Mouse (Mus musculus): Measurements from ENCODE around the gene Dhx58. TPM values are rescaled to one million over a fixed set of nuclear protein-coding genes. Genes with fewer than 3 reads are reported as not detected.

Dhx58 gene
- total and polyA plus RNA-seq, 2 experiments from 2014 or later = 1.8 to 3.8 TPM

- Histone ChIP-seq H3K9me3 (ENCODE audit: low read length) (no peaks in the 10 kb centered on the region), H3K4me2 (ENCODE audit: low read depth, low read length, poor library complexity, severe bottlenecking) (no peak overlapping the region), H3K36me3 (ENCODE audit: insufficient read depth, low read length) (peaks cover 29% of the 10 kb centered on the region), H3K9ac (replicated peaks; ENCODE audit: low read length, poor library complexity, severe bottlenecking) (no peak overlapping the region), H3K27ac (ENCODE audit: low read depth, low read length) (no peak overlapping the region), H3K4me1 (ENCODE audit: insufficient read depth, low read length) (peaks cover 8% of the 10 kb centered on the region; the same call in 1 of the 2 replicates), H3K27me3 (ENCODE audit: insufficient read depth, low read length) (no peaks in the 10 kb centered on the region), H3K4me3 (ENCODE audit: low read depth, low read length) (no peak overlapping the region)
- ATAC-seq (ENCODE audit: low FRiP score) (no peak), DNase-seq (ENCODE audit: low spot score) (no peak)
- 65% methylated on average over 6 of the region's 6 CpGs for WGBS
- TF ChIP-seq CTCF (IDR thresholded peaks at IDR 0.05) = no peak
Measured at GRCm38 (mm10) chr11:100714948-100715347, 10.9 kb upstream of the Dhx58 start.

GRCm38 (mm10) chr11:100714534-100714915, 10.5 kb upstream of the Dhx58 start:
- Histone ChIP-seq H3K4me3 (ENCODE audit: low read depth, low read length) (no peak overlapping the region), H3K9me3 (ENCODE audit: low read length) (no peaks in the 10 kb centered on the region), H3K9ac (replicated peaks; ENCODE audit: low read length, poor library complexity, severe bottlenecking) (no peak overlapping the region), H3K27me3 (ENCODE audit: insufficient read depth, low read length) (no peaks in the 10 kb centered on the region), H3K36me3 (ENCODE audit: insufficient read depth, low read length) (peaks cover 31% of the 10 kb centered on the region), H3K27ac (ENCODE audit: low read depth, low read length) (no peak overlapping the region), H3K4me1 (ENCODE audit: insufficient read depth, low read length) (peaks cover 8% of the 10 kb centered on the region; the same call in 1 of the 2 replicates), H3K4me2 (ENCODE audit: low read depth, low read length, poor library complexity, severe bottlenecking) (no peak overlapping the region)
- WGBS = 51% methylated on average over 6 of the region's 6 CpGs
- peak; percentile 87 for DNase-seq (ENCODE audit: low spot score)
- 0 out of 2 replicates have a peak, but pooled peaks have one; percentile 24 for ATAC-seq (ENCODE audit: low FRiP score)
- TF ChIP-seq CTCF (IDR thresholded peaks at IDR 0.05) = peak; percentile 94

GRCm38 (mm10) chr11:100713735-100714533, 9.9 kb upstream of the Dhx58 start, which contains the start of gene Hspb9:
TSS of gene Hspb9 (plus strand) at chr11:100713850.
- 0 out of 2 replicates have a peak within 1 kb of the TSS, but pooled peaks have one; percentile 38 for H3K27ac ChIP-seq (ENCODE audit: low read depth, low read length)
- no peak for TF ChIP-seq CTCF (IDR thresholded peaks at IDR 0.05)
- H3K4me2 ChIP-seq (ENCODE audit: low read depth, low read length, poor library complexity, severe bottlenecking) = peak within 1 kb of the TSS; percentile 15; the same call in 1 of the 2 replicates
- peaks cover 37% of the 10 kb centered on the region for H3K36me3 ChIP-seq (ENCODE audit: insufficient read depth, low read length)
- DNase-seq (ENCODE audit: low spot score) (no peak), ATAC-seq (ENCODE audit: low FRiP score) (no peak)
- no peaks in the 10 kb centered on the region for H3K27me3 ChIP-seq (ENCODE audit: insufficient read depth, low read length)
- 14% methylated on average over 38 of the region's 38 CpGs for WGBS
- no peak within 1 kb of the TSS for H3K4me3 ChIP-seq (ENCODE audit: low read depth, low read length)
- H3K4me1 ChIP-seq (ENCODE audit: insufficient read depth, low read length) = peaks cover 8% of the 10 kb centered on the region; the same call in 1 of the 2 replicates
- H3K9ac ChIP-seq (replicated peaks; ENCODE audit: low read length, poor library complexity, severe bottlenecking) = peak within 1 kb of the TSS; percentile 46
- no peaks in the 10 kb centered on the region for H3K9me3 ChIP-seq (ENCODE audit: low read length)

- Histone ChIP-seq H3K36me3 (ENCODE audit: insufficient read depth, low read length) (peaks cover 38% of the 10 kb centered on the region), H3K4me3 (ENCODE audit: low read depth, low read length) (no peak overlapping the region), H3K9ac (replicated peaks; ENCODE audit: low read length, poor library complexity, severe bottlenecking) (peak overlapping the region; percentile 46; the same call in 1 of the 2 replicates), H3K27ac (ENCODE audit: low read depth, low read length) (no peak overlapping the region), H3K4me2 (ENCODE audit: low read depth, low read length, poor library complexity, severe bottlenecking) (no peak overlapping the region), H3K27me3 (ENCODE audit: insufficient read depth, low read length) (no peaks in the 10 kb centered on the region), H3K4me1 (ENCODE audit: insufficient read depth, low read length) (peaks cover 8% of the 10 kb centered on the region; the same call in 1 of the 2 replicates), H3K9me3 (ENCODE audit: low read length) (no peaks in the 10 kb centered on the region)
- 79% methylated on average over 4 of the region's 4 CpGs for WGBS
- TF ChIP-seq CTCF (IDR thresholded peaks at IDR 0.05) = no peak
- DNase-seq (ENCODE audit: low spot score) (no peak), ATAC-seq (ENCODE audit: low FRiP score) (no peak)
Measured at GRCm38 (mm10) chr11:100713174-100713573, 9.1 kb upstream of the Dhx58 start.

GRCm38 (mm10) chr11:100711783-100712615, 7.9 kb upstream of the Dhx58 start, which contains the start of gene Kat2a:
TSS of gene Kat2a (minus strand) at chr11:100712465.
- no peak for TF ChIP-seq CTCF (IDR thresholded peaks at IDR 0.05)
- ATAC-seq (ENCODE audit: low FRiP score) (peak; percentile 88), DNase-seq (ENCODE audit: low spot score) (peak; percentile 94)
- peak within 1 kb of the TSS; percentile 97 for H3K9ac ChIP-seq (replicated peaks; ENCODE audit: low read length, poor library complexity, severe bottlenecking)
- no peaks in the 10 kb centered on the region for H3K9me3 ChIP-seq (ENCODE audit: low read length)
- peaks cover 39% of the 10 kb centered on the region for H3K36me3 ChIP-seq (ENCODE audit: insufficient read depth, low read length)
- no peaks in the 10 kb centered on the region for H3K27me3 ChIP-seq (ENCODE audit: insufficient read depth, low read length)
- WGBS = 3% methylated on average over 45 of the region's 48 CpGs
- peak within 1 kb of the TSS; percentile 83 for H3K4me2 ChIP-seq (ENCODE audit: low read depth, low read length, poor library complexity, severe bottlenecking)
- H3K4me1 ChIP-seq (ENCODE audit: insufficient read depth, low read length) = peaks cover 8% of the 10 kb centered on the region; the same call in 1 of the 2 replicates
- peak within 1 kb of the TSS; percentile 95 for H3K4me3 ChIP-seq (ENCODE audit: low read depth, low read length)
- H3K27ac ChIP-seq (ENCODE audit: low read depth, low read length) = peak within 1 kb of the TSS; percentile 78
